Mouse (Mus musculus): ENCODE measurements around the gene Ruvbl1. TPM values are rescaled to one million over a fixed set of nuclear protein-coding genes. Genes with fewer than 3 reads are reported as not detected.

Ruvbl1 gene
- polyA plus RNA-seq, 1 experiment = 48.2 TPM

DNA sequence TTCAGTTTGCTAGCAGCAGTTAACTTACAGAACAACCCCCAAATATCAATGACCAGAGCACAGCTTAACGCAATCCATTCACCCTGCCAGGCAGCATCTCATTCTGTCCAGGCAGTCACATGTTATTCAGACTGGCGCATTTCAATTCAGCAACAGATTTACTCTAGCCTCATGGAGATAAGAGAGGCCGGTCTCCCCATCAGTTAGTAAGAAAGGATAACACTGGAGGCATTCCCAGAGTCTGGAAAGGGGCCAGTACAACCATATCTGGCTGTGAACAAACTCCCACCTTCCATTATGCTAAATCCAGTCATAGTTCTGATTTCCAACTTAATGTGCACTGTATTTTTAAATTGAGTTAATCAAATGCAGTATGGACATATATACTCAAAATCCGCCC, 49.3 kb downstream of the Ruvbl1 start:
- H3K4me1 ChIP-seq (ENCODE audit: control insufficient read depth, insufficient read depth, low read length) = peaks cover 2% of the 10 kb centered on the region
- no peak overlapping the region for H3K27ac ChIP-seq (ENCODE audit: insufficient read depth, low read length)
- H3K4me3 ChIP-seq (ENCODE audit: insufficient read depth, low read length) = no peak overlapping the region
- TF ChIP-seq CTCF (IDR thresholded peaks at IDR 0.05; ENCODE audit: extremely low read depth, insufficient read depth, low read length) = no peak
- no peak for TF ChIP-seq POLR2A (IDR thresholded peaks at IDR 0.05; ENCODE audit: extremely low read depth, insufficient read depth, low read length)

DNA sequence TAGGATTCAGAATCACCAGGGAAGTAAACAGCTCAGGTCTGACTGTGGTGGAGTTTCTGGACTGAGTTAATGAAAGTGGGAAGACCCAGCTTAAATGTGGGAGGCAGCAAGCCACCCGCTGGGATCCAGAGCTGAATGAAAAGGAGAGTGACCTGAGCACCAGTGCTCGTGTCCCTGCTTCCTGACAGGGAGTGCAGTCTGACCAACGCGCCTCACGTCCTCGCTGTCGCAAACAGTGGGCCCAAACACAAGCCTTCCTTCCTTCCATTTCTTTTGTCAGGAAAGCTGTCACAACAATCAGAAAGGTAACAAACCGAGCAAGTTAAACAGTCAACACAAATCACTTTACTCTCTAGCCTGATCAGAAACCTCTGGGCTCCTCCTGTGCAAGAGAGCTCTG, 50.8 kb downstream of the Ruvbl1 start:
- H3K4me3 ChIP-seq (ENCODE audit: insufficient read depth, low read length) = no peak overlapping the region
- TF ChIP-seq CTCF (IDR thresholded peaks at IDR 0.05; ENCODE audit: extremely low read depth, insufficient read depth, low read length) (no peak), POLR2A (IDR thresholded peaks at IDR 0.05; ENCODE audit: extremely low read depth, insufficient read depth, low read length) (no peak)

DNA sequence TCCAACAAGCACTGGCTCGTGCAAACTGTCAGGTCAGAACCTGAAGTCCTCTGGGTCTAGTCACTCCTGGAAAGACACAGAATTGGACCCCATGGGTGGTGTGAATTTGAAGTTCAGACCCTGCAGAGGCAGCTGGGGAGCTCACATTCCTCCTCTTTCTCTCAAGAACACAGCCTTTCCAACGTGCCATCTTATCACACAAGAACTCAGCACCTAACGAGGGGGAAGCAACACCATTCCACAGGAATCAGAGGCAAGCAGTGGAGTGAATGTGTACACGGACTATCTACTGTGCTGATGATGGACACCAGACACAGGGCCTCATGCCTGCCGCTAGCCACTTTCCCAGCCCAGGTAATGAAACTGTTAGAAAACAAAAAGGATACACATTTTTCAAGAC, 51.5 kb downstream of the Ruvbl1 start:
- no peak for TF ChIP-seq CTCF (IDR thresholded peaks at IDR 0.05; ENCODE audit: extremely low read depth, insufficient read depth, low read length)
- no peak for TF ChIP-seq POLR2A (IDR thresholded peaks at IDR 0.05; ENCODE audit: extremely low read depth, insufficient read depth, low read length)
- no peak overlapping the region; the same call in 1 of the 2 replicates for H3K4me3 ChIP-seq (ENCODE audit: insufficient read depth, low read length)
- H3K27ac ChIP-seq (ENCODE audit: insufficient read depth, low read length) = no peak overlapping the region
- peaks cover 2% of the 10 kb centered on the region for H3K4me1 ChIP-seq (ENCODE audit: control insufficient read depth, insufficient read depth, low read length)

More for the DNA sequence above, 50.8 kb downstream of the Ruvbl1 start:
- Histone ChIP-seq H3K4me1 (ENCODE audit: control insufficient read depth, insufficient read depth, low read length) (peaks cover 2% of the 10 kb centered on the region), H3K27ac (ENCODE audit: insufficient read depth, low read length) (no peak overlapping the region)

DNA sequence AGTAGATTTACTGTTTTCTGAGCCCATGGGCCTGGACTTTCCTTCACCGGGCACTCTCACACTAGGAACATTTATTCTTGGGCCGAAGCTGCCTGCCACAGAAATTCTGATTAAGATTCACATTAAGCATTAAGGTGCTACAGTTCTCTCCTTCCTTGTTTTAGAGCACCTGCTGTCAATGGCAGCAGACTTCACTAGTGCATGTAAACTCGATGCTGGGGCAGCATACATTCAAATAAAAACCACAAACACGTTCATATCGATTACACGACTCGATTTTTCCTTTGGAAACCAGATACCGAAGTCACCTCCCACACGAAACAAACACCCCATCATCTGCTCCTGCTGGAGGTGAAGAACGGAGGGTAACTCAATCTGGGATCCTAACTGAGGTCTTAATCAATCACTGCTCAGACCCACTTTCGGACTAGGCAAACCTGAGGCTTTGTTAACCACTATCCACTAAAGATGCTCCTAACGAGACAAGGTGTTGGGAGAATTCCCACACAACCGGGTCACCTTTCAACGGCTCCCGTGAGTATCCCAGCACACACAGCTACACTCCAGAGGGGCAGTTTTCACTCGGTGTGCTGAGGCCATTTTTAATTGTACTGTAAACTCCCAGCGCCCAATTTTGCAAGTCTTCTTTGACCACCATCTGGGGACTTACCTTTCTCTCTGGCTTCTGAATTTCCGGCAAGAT, 52.6 kb downstream of the Ruvbl1 start:
- Histone ChIP-seq H3K4me3 (ENCODE audit: insufficient read depth, low read length) (peak overlapping the region; percentile 57), H3K4me1 (ENCODE audit: control insufficient read depth, insufficient read depth, low read length) (peaks cover 2% of the 10 kb centered on the region), H3K27ac (ENCODE audit: insufficient read depth, low read length) (no peak overlapping the region)
- TF ChIP-seq POLR2A (IDR thresholded peaks at IDR 0.05; ENCODE audit: extremely low read depth, insufficient read depth, low read length) (no peak), CTCF (IDR thresholded peaks at IDR 0.05; ENCODE audit: extremely low read depth, insufficient read depth, low read length) (no peak)

DNA sequence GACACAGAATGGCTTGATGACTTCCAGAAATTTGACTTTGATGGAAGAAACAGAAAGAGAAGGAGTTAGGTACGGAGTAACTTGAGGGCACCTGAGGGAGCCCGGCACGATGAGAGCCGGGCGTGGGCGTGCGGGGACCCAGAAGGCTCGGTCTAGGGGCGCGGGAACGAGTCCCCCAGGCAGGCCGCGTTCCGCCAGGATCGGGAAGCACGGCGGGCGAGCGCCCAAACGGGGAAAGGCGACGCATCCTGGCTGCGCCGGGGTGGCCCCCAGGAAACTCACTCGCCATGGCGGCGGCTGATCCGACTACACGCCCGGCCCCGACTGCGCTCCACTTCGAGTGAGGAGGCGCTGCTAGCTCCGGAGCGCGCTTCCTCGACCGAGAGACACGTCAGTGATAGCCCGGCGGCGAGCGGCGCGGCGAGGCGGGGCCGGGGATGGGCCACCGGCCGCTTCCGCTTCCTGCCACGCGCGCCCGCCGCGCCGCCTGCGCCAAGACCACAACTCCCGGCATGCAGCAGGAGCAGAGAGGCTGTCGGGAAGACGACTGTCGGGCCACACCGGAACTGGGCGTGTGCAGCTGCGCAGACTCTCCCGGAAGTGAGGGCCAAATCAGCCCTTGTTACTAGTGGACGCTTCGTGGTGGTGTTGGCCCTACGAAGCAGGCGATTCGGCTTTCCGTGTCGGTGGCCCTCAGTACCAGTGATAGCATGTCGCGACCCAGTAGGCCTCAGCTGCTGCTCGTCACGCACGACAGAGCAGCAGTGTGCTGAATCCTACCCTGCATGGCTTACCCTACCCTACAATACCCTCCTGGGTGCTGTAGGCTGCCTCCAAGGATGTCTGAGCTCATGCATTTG, 53.4 kb downstream of the Ruvbl1 start, which contains the start of gene Sec61a1:
Gene Sec61a1 (minus strand): TSS at position 502 of the 860 bp plus-strand sequence.
- TF ChIP-seq CTCF (IDR thresholded peaks at IDR 0.05; ENCODE audit: extremely low read depth, insufficient read depth, low read length) (no peak), POLR2A (IDR thresholded peaks at IDR 0.05; ENCODE audit: extremely low read depth, insufficient read depth, low read length) (peak; percentile 96)
- Histone ChIP-seq H3K4me3 (ENCODE audit: insufficient read depth, low read length) (peak within 1 kb of the TSS; percentile 57), H3K4me1 (ENCODE audit: control insufficient read depth, insufficient read depth, low read length) (peaks cover 2% of the 10 kb centered on the region), H3K27ac (ENCODE audit: insufficient read depth, low read length) (peak within 1 kb of the TSS; percentile 86)

DNA sequence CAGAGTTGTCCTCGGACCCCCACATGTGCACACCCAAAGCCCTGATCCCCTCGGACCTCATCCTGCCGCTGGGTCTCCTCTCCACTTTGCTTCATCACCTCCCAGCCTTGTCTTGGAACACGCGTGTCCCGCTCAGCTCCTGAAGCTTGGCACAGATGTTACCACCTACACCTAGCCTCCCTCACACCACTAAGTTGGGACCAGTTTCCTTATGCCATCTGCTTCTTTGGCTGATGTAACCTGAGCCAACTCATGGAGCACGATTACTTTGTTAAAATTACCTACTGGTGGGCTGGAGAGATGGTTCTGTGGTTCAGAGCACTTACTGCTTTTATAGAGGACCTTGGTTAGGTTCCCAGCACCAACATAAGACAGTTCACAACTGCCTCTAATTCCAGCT, 56.6 kb downstream of the Ruvbl1 start:
- no peak overlapping the region for H3K4me3 ChIP-seq (ENCODE audit: insufficient read depth, low read length)
- peak overlapping the region; percentile 79; the same call in 1 of the 2 replicates for H3K27ac ChIP-seq (ENCODE audit: insufficient read depth, low read length)

DNA sequence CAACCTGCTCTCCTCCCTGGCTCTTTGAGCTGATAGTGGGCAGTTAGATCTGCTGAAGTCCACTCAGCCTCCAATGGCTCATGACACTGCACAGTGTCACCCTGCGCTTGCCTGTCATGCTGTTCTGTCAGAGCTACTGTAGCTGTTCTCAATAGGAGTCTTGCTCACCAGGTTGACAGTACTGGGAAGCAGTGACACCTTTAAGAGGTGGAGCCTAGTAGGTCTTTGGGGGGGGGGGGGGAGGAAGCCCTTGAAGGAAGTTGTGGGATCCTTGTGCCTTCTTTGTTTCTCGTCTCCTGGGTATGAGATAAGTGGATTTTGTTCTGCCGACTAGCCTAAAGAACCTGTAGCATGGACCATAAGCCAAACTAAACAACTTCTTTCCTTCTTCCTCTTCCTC, 57.4 kb downstream of the Ruvbl1 start:
- TF ChIP-seq CTCF (IDR thresholded peaks at IDR 0.05; ENCODE audit: extremely low read depth, insufficient read depth, low read length) (no peak), POLR2A (IDR thresholded peaks at IDR 0.05; ENCODE audit: extremely low read depth, insufficient read depth, low read length) (no peak)
- H3K4me3 ChIP-seq (ENCODE audit: insufficient read depth, low read length) = no peak overlapping the region
- H3K27ac ChIP-seq (ENCODE audit: insufficient read depth, low read length) = 0 out of 2 replicates have a peak overlapping the region, but pooled peaks have one; percentile 79
- no peaks in the 10 kb centered on the region; the same call in 1 of the 2 replicates for H3K4me1 ChIP-seq (ENCODE audit: control insufficient read depth, insufficient read depth, low read length)

More for the DNA sequence above, 56.6 kb downstream of the Ruvbl1 start:
- no peaks in the 10 kb centered on the region; the same call in none of the 2 replicates for H3K4me1 ChIP-seq (ENCODE audit: control insufficient read depth, insufficient read depth, low read length)
- TF ChIP-seq POLR2A (IDR thresholded peaks at IDR 0.05; ENCODE audit: extremely low read depth, insufficient read depth, low read length) (no peak), CTCF (IDR thresholded peaks at IDR 0.05; ENCODE audit: extremely low read depth, insufficient read depth, low read length) (no peak)

DNA sequence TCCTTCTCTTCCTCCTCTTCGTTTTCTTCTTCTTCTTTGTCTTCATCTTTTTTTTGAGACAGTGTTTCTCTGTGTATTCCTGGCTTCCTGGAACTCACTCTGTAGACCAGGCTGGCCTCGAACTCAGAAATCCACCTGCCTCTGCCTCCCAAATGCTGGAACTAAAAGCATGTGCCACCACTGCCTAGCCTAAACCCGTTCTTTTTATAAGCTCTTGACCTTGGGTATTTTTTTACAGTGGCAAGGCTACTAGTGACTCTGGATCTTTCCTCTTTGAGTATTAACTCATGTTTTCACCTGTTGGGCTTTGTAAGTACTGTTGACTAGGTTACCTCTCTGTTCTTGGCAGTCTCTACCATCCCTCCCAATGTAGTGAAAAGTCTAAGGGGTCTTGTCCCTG, 57.8 kb downstream of the Ruvbl1 start:
- TF ChIP-seq CTCF (IDR thresholded peaks at IDR 0.05; ENCODE audit: extremely low read depth, insufficient read depth, low read length) (no peak), POLR2A (IDR thresholded peaks at IDR 0.05; ENCODE audit: extremely low read depth, insufficient read depth, low read length) (no peak)
- no peak overlapping the region for H3K27ac ChIP-seq (ENCODE audit: insufficient read depth, low read length)
- no peak overlapping the region for H3K4me3 ChIP-seq (ENCODE audit: insufficient read depth, low read length)
- no peaks in the 10 kb centered on the region; the same call in 1 of the 2 replicates for H3K4me1 ChIP-seq (ENCODE audit: control insufficient read depth, insufficient read depth, low read length)

DNA sequence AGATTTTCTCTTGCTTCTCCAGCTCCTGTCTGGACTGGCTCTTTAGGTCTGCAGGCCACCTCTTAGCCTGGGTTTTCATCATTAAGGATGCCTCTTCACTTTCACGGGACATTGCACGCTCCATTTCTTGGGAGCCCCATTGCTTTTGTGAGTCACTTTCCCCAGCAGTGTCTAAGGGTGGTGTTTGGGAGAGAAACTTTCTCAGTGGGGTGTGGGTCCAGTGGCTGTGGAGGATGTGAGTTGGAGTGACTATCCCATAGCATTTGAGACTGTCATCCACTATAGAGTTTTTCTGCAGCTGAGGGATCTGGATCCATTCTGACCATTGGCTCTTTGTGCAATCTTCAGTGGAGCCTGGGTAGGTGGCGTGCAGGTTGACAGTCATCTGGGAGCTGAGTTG, 58.2 kb downstream of the Ruvbl1 start:
- H3K27ac ChIP-seq (ENCODE audit: insufficient read depth, low read length) = no peak overlapping the region
- no peaks in the 10 kb centered on the region; the same call in 1 of the 2 replicates for H3K4me1 ChIP-seq (ENCODE audit: control insufficient read depth, insufficient read depth, low read length)
- TF ChIP-seq POLR2A (IDR thresholded peaks at IDR 0.05; ENCODE audit: extremely low read depth, insufficient read depth, low read length) (no peak), CTCF (IDR thresholded peaks at IDR 0.05; ENCODE audit: extremely low read depth, insufficient read depth, low read length) (no peak)
- no peak overlapping the region for H3K4me3 ChIP-seq (ENCODE audit: insufficient read depth, low read length)
